Comparison of ENCODE assay signal across 10 mouse cellular contexts in genomic region chr19:4135229-4135962, GRCm38 (mm10). TPM values are rescaled to one million over a fixed set of nuclear protein-coding genes. Genes with fewer than 3 reads are reported as not detected.
"Had no signal": no experiment of that assay in that cellular context is flagged by ENCODE, and none has a peak within 500 bp of the region (broad histone marks: within the 10 kb centered on the region; RNA-seq: fewer than 3 reads in every experiment).

No protein-coding gene starts in this region.

RNA-seq across cellular contexts. Expression of gene Gpr152, which starts 4.2 kb away (rescaled TPM):
- total RNA-seq: layer of hippocampus, adult 18-20 months; left cerebral cortex, postnatal 25 days had no signal
- polyA plus RNA-seq: limb, embryonic 11.5 days; limb, embryonic 15.5 days; lung, embryonic 16.5 days; midbrain, postnatal 0 days; myocyte; neural tube, embryonic 11.5 days; neural tube, embryonic 15.5 days; stomach, postnatal 0 days had no signal

RNA-seq across cellular contexts. Expression of gene Cabp4, which starts 8.4 kb away (rescaled TPM):
- total RNA-seq: left cerebral cortex, postnatal 25 days; midbrain, postnatal 0 days had no signal
- polyA plus RNA-seq: limb, embryonic 11.5 days; lung, embryonic 16.5 days; neural tube, embryonic 11.5 days; stomach, postnatal 0 days had no signal
